Mouse (Mus musculus): ENCODE measurements around the gene Olfr1029. TPM values are rescaled to one million over a fixed set of nuclear protein-coding genes. Genes with fewer than 3 reads are reported as not detected.
"Not testable (repeated sequence)": the region's sequence is repeated elsewhere in the genome, so short reads cannot be mapped to it uniquely, and the experiment has no call there.

Olfr1029 gene
- not detected in 2 replicates for polyA plus RNA-seq (2012; rRNA removed)

DNA sequence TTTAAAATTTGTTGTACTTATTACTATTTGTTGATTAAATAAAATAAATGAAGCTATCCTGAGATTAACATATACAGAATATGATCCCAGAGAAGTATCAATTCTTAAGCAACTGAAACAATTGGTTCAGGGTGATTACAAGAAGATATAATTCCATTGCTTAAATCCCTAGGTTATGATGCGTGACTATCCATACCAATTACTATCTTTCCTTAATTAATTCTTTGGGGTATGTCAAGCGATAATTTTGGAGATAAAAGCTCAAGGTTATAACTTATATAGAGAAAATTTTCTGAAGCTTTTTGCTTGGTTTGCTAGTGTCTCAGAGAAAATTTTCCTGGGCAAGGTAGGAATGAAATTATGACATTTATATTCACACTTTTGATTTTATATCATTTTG lies at the start of gene Olfr1029:
Olfr1029 (plus strand) TSS at position 301 of the 400 bp plus-strand sequence.
- TF ChIP-seq CTCF (IDR thresholded peaks at IDR 0.05; ENCODE audit: extremely low read depth, insufficient read length, insufficient replicate concordance, low read depth, low read length) (no peak), POLR2A (IDR thresholded peaks at IDR 0.05; ENCODE audit: low read depth, low read length) (no peak)
- Histone ChIP-seq H3K36me3 (ENCODE audit: control insufficient read depth, insufficient read depth, low read length) (no peaks in the 10 kb centered on the region), H3K27ac (ENCODE audit: insufficient read depth, low read depth, low read length) (no peak within 1 kb of the TSS), H3K4me1 (ENCODE audit: control insufficient read depth, insufficient read depth, insufficient read length, low read length) (no peaks in the 10 kb centered on the region), H3K27me3 (ENCODE audit: control insufficient read depth, insufficient read depth, low read length) (no peaks in the 10 kb centered on the region), H3K4me3 (ENCODE audit: low read depth, low read length) (no peak within 1 kb of the TSS)
- WGBS = 85% methylated on average over 2 of the region's 2 CpGs

DNA sequence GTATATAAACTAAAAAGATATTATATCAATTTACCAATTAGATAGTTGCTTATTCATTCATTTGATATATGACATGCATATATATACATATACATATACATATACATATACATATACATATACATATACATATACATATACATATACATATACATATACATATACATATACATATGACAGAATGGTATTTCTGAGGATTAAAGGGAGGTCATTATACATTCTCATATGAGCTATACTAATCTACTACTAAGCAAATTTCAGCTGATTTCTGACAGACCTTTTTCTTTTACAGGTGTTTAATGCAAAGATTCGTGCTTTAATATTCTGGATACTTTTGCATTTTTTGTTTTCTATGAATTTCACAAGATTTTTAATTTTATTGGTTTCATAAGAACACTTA lies 23.6 kb upstream of the Olfr1029 start, which contains the start of gene Olfr1028:
Olfr1028 (plus strand) TSS at position 301 of the 400 bp plus-strand sequence.
- Histone ChIP-seq H3K27me3 (ENCODE audit: control insufficient read depth, insufficient read depth, low read length) (no peaks in the 10 kb centered on the region), H3K36me3 (ENCODE audit: control insufficient read depth, insufficient read depth, low read length) (no peaks in the 10 kb centered on the region), H3K27ac (ENCODE audit: insufficient read depth, low read depth, low read length) (no peak within 1 kb of the TSS), H3K4me1 (ENCODE audit: control insufficient read depth, insufficient read depth, insufficient read length, low read length) (no peaks in the 10 kb centered on the region), H3K4me3 (ENCODE audit: low read depth, low read length) (no peak within 1 kb of the TSS)
- WGBS = 65% methylated on average over 1 of the region's 1 CpGs
- TF ChIP-seq POLR2A (IDR thresholded peaks at IDR 0.05; ENCODE audit: low read depth, low read length) (no peak), CTCF (IDR thresholded peaks at IDR 0.05; ENCODE audit: extremely low read depth, insufficient read length, insufficient replicate concordance, low read depth, low read length) (no peak)

GRCm38 (mm10) chr2:85978976-85979375 lies 5.3 kb downstream of the Olfr1029 start, which contains the start of gene Olfr1030:
Gene Olfr1030 (plus strand): TSS chr2:85979276.
- no peak within 1 kb of the TSS for H3K4me3 ChIP-seq (ENCODE audit: low read depth, low read length)
- no peaks in the 10 kb centered on the region for H3K4me1 ChIP-seq (ENCODE audit: control insufficient read depth, insufficient read depth, insufficient read length, low read length)
- no peak for TF ChIP-seq POLR2A (IDR thresholded peaks at IDR 0.05; ENCODE audit: low read depth, low read length)
- TF ChIP-seq CTCF (IDR thresholded peaks at IDR 0.05; ENCODE audit: extremely low read depth, insufficient read length, insufficient replicate concordance, low read depth, low read length) = no peak
- no peaks in the 10 kb centered on the region for H3K27me3 ChIP-seq (ENCODE audit: control insufficient read depth, insufficient read depth, low read length)
- H3K27ac ChIP-seq (ENCODE audit: insufficient read depth, low read depth, low read length) = no peak within 1 kb of the TSS
- no peaks in the 10 kb centered on the region for H3K36me3 ChIP-seq (ENCODE audit: control insufficient read depth, insufficient read depth, low read length)
- 66% methylated on average over 1 of the region's 1 CpGs for WGBS

- no peaks in the 10 kb centered on the region for H3K27me3 ChIP-seq (ENCODE audit: control insufficient read depth, insufficient read depth, low read length)
- no peak within 1 kb of the TSS for H3K27ac ChIP-seq (ENCODE audit: insufficient read depth, low read depth, low read length)
- no peak within 1 kb of the TSS for H3K4me3 ChIP-seq (ENCODE audit: low read depth, low read length)
- no peaks in the 10 kb centered on the region for H3K4me1 ChIP-seq (ENCODE audit: control insufficient read depth, insufficient read depth, insufficient read length, low read length)
- TF ChIP-seq POLR2A (IDR thresholded peaks at IDR 0.05; ENCODE audit: low read depth, low read length) = no peak
- no peak for TF ChIP-seq CTCF (IDR thresholded peaks at IDR 0.05; ENCODE audit: extremely low read depth, insufficient read length, insufficient replicate concordance, low read depth, low read length)
- no peaks in the 10 kb centered on the region for H3K36me3 ChIP-seq (ENCODE audit: control insufficient read depth, insufficient read depth, low read length)
- 38% methylated on average over 3 of the region's 3 CpGs for WGBS
Observed at GRCm38 (mm10) chr2:85990004-85990403, 16.3 kb downstream of the Olfr1029 start, which contains the start of gene Olfr1031. Gene Olfr1031 (plus strand): TSS chr2:85990304.

DNA sequence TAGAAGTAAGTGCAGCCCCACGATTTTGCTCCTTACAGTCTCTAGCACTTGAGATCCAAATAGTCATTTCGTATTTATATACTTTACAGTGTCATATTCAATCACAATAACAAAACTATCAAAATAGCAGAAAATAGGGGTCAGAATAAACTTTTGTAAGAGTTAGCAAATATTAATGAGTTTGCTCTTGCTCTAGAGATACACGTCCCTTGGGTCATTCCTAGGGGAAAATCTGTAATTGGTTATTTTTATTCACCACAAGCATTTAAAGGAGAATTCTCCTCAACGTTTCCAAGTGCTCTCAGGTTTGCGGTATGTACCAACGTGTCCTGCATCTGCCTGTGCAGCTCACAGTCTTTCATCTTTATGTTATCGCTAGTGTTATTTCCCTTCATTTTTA lies 31.5 kb downstream of the Olfr1029 start, which contains the start of gene Olfr1032:
Olfr1032 (plus strand) TSS at position 301 of the 400 bp plus-strand sequence.
- no peaks in the 10 kb centered on the region for H3K27me3 ChIP-seq (ENCODE audit: control insufficient read depth, insufficient read depth, low read length)
- H3K4me3 ChIP-seq (ENCODE audit: low read depth, low read length) = no peak within 1 kb of the TSS
- no peak within 1 kb of the TSS for H3K27ac ChIP-seq (ENCODE audit: insufficient read depth, low read depth, low read length)
- 81% methylated on average over 7 of the region's 7 CpGs for WGBS
- no peaks in the 10 kb centered on the region for H3K36me3 ChIP-seq (ENCODE audit: control insufficient read depth, insufficient read depth, low read length)
- H3K4me1 ChIP-seq (ENCODE audit: control insufficient read depth, insufficient read depth, insufficient read length, low read length) = no peaks in the 10 kb centered on the region
- no peak for TF ChIP-seq POLR2A (IDR thresholded peaks at IDR 0.05; ENCODE audit: low read depth, low read length)
- TF ChIP-seq CTCF (IDR thresholded peaks at IDR 0.05; ENCODE audit: extremely low read depth, insufficient read length, insufficient replicate concordance, low read depth, low read length) = no peak

GRCm38 (mm10) chr2:86020406-86020805 lies 46.7 kb downstream of the Olfr1029 start, which contains the start of gene Olfr1033:
Gene Olfr1033 (plus strand): TSS chr2:86020633.
- H3K27ac ChIP-seq (ENCODE audit: insufficient read depth, low read depth, low read length); H3K36me3 ChIP-seq (ENCODE audit: control insufficient read depth, insufficient read depth, low read length): not testable (repeated sequence)
- WGBS = 4% methylated on average over 11 of the region's 11 CpGs

GRCm38 (mm10) chr2:86021518-86021917 lies 47.8 kb downstream of the Olfr1029 start:
- not testable (repeated sequence) for H3K4me1 ChIP-seq (ENCODE audit: control insufficient read depth, insufficient read depth, insufficient read length, low read length); H3K27ac ChIP-seq (ENCODE audit: insufficient read depth, low read depth, low read length); H3K4me3 ChIP-seq (ENCODE audit: low read depth, low read length); H3K27me3 ChIP-seq (ENCODE audit: control insufficient read depth, insufficient read depth, low read length); H3K36me3 ChIP-seq (ENCODE audit: control insufficient read depth, insufficient read depth, low read length)
- 54% methylated on average over 7 of the region's 9 CpGs for WGBS

More at GRCm38 (mm10) chr2:86020406-86020805, 46.7 kb downstream of the Olfr1029 start, which contains the start of gene Olfr1033:
- not testable (repeated sequence) for H3K4me1 ChIP-seq (ENCODE audit: control insufficient read depth, insufficient read depth, insufficient read length, low read length); H3K27me3 ChIP-seq (ENCODE audit: control insufficient read depth, insufficient read depth, low read length)
- peak within 1 kb of the TSS; percentile 53 for H3K4me3 ChIP-seq (ENCODE audit: low read depth, low read length)

Other genes starting within 250 kb of the Olfr1029 start
- not detected in 2 replicates for gene Olfr1012, start 211.1 kb upstream of the Olfr1029 start, polyA plus RNA-seq (2012; rRNA removed)
- not detected in 2 replicates for gene Olfr1013, start 206.8 kb upstream of the Olfr1029 start, polyA plus RNA-seq (2012; rRNA removed)
- gene Olfr1014, start 201.2 kb upstream of the Olfr1029 start, polyA plus RNA-seq (2012; rRNA removed) = not detected in 2 replicates
- not detected in 2 replicates for gene Olfr1015, start 191.9 kb upstream of the Olfr1029 start, polyA plus RNA-seq (2012; rRNA removed)
- gene Olfr1016, start 171.4 kb upstream of the Olfr1029 start, polyA plus RNA-seq (2012; rRNA removed) = not detected in 2 replicates
- not detected in 2 replicates for gene Olfr1018, start 155.4 kb upstream of the Olfr1029 start, polyA plus RNA-seq (2012; rRNA removed)
- gene Olfr1019, start 128.4 kb upstream of the Olfr1029 start, polyA plus RNA-seq (2012; rRNA removed) = not detected in 2 replicates
- not detected in 2 replicates for gene Olfr1020, start 126.9 kb upstream of the Olfr1029 start, polyA plus RNA-seq (2012; rRNA removed)
- gene Olfr1022, start 105.3 kb upstream of the Olfr1029 start, polyA plus RNA-seq (2012; rRNA removed) = not detected in 2 replicates
- gene Olfr1023, start 88.3 kb upstream of the Olfr1029 start, polyA plus RNA-seq (2012; rRNA removed) = not detected in 2 replicates
- gene Olfr1024, start 68.8 kb upstream of the Olfr1029 start, polyA plus RNA-seq (2012; rRNA removed) = not detected in 2 replicates
- not detected in 2 replicates for gene Olfr1025-ps1, start 58.7 kb upstream of the Olfr1029 start, polyA plus RNA-seq (2012; rRNA removed)
- not detected in 2 replicates for gene Olfr1026, start 52.3 kb upstream of the Olfr1029 start, polyA plus RNA-seq (2012; rRNA removed)
- not detected in 2 replicates for gene Olfr1028, start 23.5 kb upstream of the Olfr1029 start, polyA plus RNA-seq (2012; rRNA removed)
- not detected in 2 replicates for gene Olfr1030, start 5.4 kb downstream of the Olfr1029 start, polyA plus RNA-seq (2012; rRNA removed)
- not detected in 2 replicates for gene Olfr1031, start 16.4 kb downstream of the Olfr1029 start, polyA plus RNA-seq (2012; rRNA removed)
- gene Olfr1032, start 31.6 kb downstream of the Olfr1029 start, polyA plus RNA-seq (2012; rRNA removed) = not detected in 2 replicates
- gene Olfr1033, start 46.7 kb downstream of the Olfr1029 start, polyA plus RNA-seq (2012; rRNA removed) = 0.06 TPM in 1 of 2 replicates, not detected in the other
- gene Olfr1034, start 72.0 kb downstream of the Olfr1029 start, polyA plus RNA-seq (2012; rRNA removed) = 0.03 TPM in 1 of 2 replicates, not detected in the other
- gene Olfr1036, start 100.1 kb downstream of the Olfr1029 start, polyA plus RNA-seq (2012; rRNA removed) = not detected in 2 replicates
- not detected in 2 replicates for gene Olfr1037, start 113.5 kb downstream of the Olfr1029 start, polyA plus RNA-seq (2012; rRNA removed)
- not detected in 2 replicates for gene Olfr1039, start 162.0 kb downstream of the Olfr1029 start, polyA plus RNA-seq (2012; rRNA removed)
- not detected in 2 replicates for gene Olfr1040, start 172.8 kb downstream of the Olfr1029 start, polyA plus RNA-seq (2012; rRNA removed)
- gene Olfr1042, start 187.9 kb downstream of the Olfr1029 start, polyA plus RNA-seq (2012; rRNA removed) = not detected in 2 replicates
- not detected in 2 replicates for gene Olfr1043, start 193.6 kb downstream of the Olfr1029 start, polyA plus RNA-seq (2012; rRNA removed)
- not detected in 2 replicates for gene Olfr1044, start 203.9 kb downstream of the Olfr1029 start, polyA plus RNA-seq (2012; rRNA removed)
- gene Olfr52, start 211.8 kb downstream of the Olfr1029 start, polyA plus RNA-seq (2012; rRNA removed) = not detected in 2 replicates
- not detected in 2 replicates for gene Olfr1045, start 229.1 kb downstream of the Olfr1029 start, polyA plus RNA-seq (2012; rRNA removed)
- not detected in 2 replicates for gene Olfr1046, start 245.4 kb downstream of the Olfr1029 start, polyA plus RNA-seq (2012; rRNA removed)